Mouse (Mus musculus) MEL (cell line): ENCODE measurements at regions not wholly inside any gene's neighbourhood (a gene's known extent, or its start where the extent isn't known, plus 50 kb on each side); places are given as distances from the start of the nearest gene placed in this dataset.

Experiments used
- DNase-seq: peaks from one replicate; pipeline ENCODE4 v3.0.0; 2011; ENCODE audit warnings: low read depth, low spot score
- H3K27ac ChIP-seq: 2 replicates; pipeline ENCODE4 v1.5.1; 2012; ENCODE audit warnings: low read depth, mild to moderate bottlenecking, control low read depth, low read length, moderate library complexity; ENCODE audit not compliant: control insufficient read depth
- H3K27me3 ChIP-seq, 2 experiments: fragments of 150-350 bp in 1 of 2; sonication (generic) in 1 of 2; 2 replicates each; pipeline ENCODE4 v1.6.1; 2012; ENCODE audit warnings: low read length in 2 of 2, mild to moderate bottlenecking in 2 of 2, improper control_type of control experiment in 1 of 2, moderate library complexity in 1 of 2; ENCODE audit not compliant: insufficient read depth in 2 of 2, control insufficient read depth in 1 of 2
- H3K36me3 ChIP-seq, 2 experiments: 2 replicates each; pipeline ENCODE4 v1.6.1; 2012 to 2014; ENCODE audit warnings: low read length in 2 of 2, improper control_type of control experiment in 1 of 2, inconsistent platforms in 1 of 2, mild to moderate bottlenecking in 1 of 2; ENCODE audit not compliant: insufficient read depth in 2 of 2, control insufficient read depth in 1 of 2
- H3K4me1 ChIP-seq, 2 experiments: fragments of 150-350 bp in 1 of 2; sonication (generic) in 1 of 2; 2 replicates each; pipeline ENCODE4 v1.6.1; 2012; ENCODE audit warnings: low read length in 2 of 2, improper control_type of control experiment in 1 of 2, mild to moderate bottlenecking in 1 of 2; ENCODE audit not compliant: insufficient read depth in 2 of 2, control insufficient read depth in 1 of 2
- H3K4me3 ChIP-seq, 2 experiments: fragments of 150-350 bp in 1 of 2; sonication (generic) in 1 of 2; 2 replicates each; pipeline ENCODE4 v1.5.1; 2012; ENCODE audit warnings: low read depth in 2 of 2, low read length in 2 of 2, mild to moderate bottlenecking in 2 of 2, moderate library complexity in 2 of 2, control low read depth in 1 of 2, improper control_type of control experiment in 1 of 2; ENCODE audit not compliant: control insufficient read depth in 1 of 2, insufficient read depth in 1 of 2
- H3K79me2 ChIP-seq: 2 replicates; pipeline ENCODE4 v1.6.1; 2012; ENCODE audit warnings: mild to moderate bottlenecking, low read length, moderate library complexity; ENCODE audit not compliant: control insufficient read depth, poor library complexity, insufficient read depth
- H3K9ac ChIP-seq: 2 replicates; pipeline ENCODE4 v1.6.1; 2012; ENCODE audit warnings: low read depth, mild to moderate bottlenecking, control low read depth, low read length, moderate library complexity; ENCODE audit not compliant: control insufficient read depth, poor library complexity, severe bottlenecking
- H3K9me3 ChIP-seq: fragments of 150-350 bp; sonication (generic); replicated peaks from 2 replicates; pipeline ENCODE4 v1.6.1; 2012; ENCODE audit warnings: mild to moderate bottlenecking, low read length, improper control_type of control experiment, moderate library complexity; ENCODE audit not compliant: insufficient read depth
- BHLHE40 ChIP-seq: IDR thresholded peaks from 2 replicates; pipeline ENCODE4 v1.6.1; 2012; ENCODE audit warnings: low read depth, mild to moderate bottlenecking, inconsistent platforms, low read length, improper control_type of control experiment, borderline replicate concordance
- CHD1 ChIP-seq: IDR thresholded peaks from 2 replicates; pipeline ENCODE4 v1.6.1; 2012; ENCODE audit warnings: low read depth, mild to moderate bottlenecking, inconsistent platforms, low read length, improper control_type of control experiment
- CTCF ChIP-seq, 3 experiments: IDR thresholded peaks in 2 of 3; conservative IDR thresholded peaks in 1 of 3; 2 replicates each; pipeline ENCODE4 v1.5.1; 2011 to 2012; ENCODE audit warnings: low read length in 3 of 3, low read depth in 2 of 3, mild to moderate bottlenecking in 2 of 3, improper control_type of control experiment in 1 of 3, inconsistent platforms in 1 of 3, mixed read lengths in 1 of 3, moderate library complexity in 1 of 3; ENCODE audit not compliant: control insufficient read depth in 1 of 3, insufficient read depth in 1 of 3, poor library complexity in 1 of 3, severe bottlenecking in 1 of 3
- E2F4 ChIP-seq: IDR thresholded peaks from 2 replicates; pipeline ENCODE4 v1.6.1; 2011; ENCODE audit warnings: low read depth, low read length, improper control_type of control experiment, borderline replicate concordance
- ELF1 ChIP-seq: IDR thresholded peaks from 2 replicates; pipeline ENCODE4 v1.6.1; 2014; ENCODE audit warnings: low read depth, mild to moderate bottlenecking, inconsistent platforms, low read length, improper control_type of control experiment, moderate library complexity
- GABPA ChIP-seq: IDR thresholded peaks from 2 replicates; pipeline ENCODE4 v1.6.1; 2012; ENCODE audit warnings: low read depth, mild to moderate bottlenecking, inconsistent platforms, low read length, improper control_type of control experiment, moderate library complexity
- GATA1 ChIP-seq: IDR thresholded peaks from 2 replicates; pipeline ENCODE4 v1.6.1; 2011; ENCODE audit warnings: low read depth, low read length, improper control_type of control experiment
- JUND ChIP-seq: IDR thresholded peaks from 2 replicates; pipeline ENCODE4 v1.6.1; 2011; ENCODE audit warnings: low read depth, mild to moderate bottlenecking, improper control_type of control experiment, low read length
- MXI1 ChIP-seq: IDR thresholded peaks from 2 replicates; pipeline ENCODE4 v1.6.1; 2011; ENCODE audit warnings: mild to moderate bottlenecking, low read depth, low read length, improper control_type of control experiment
- MYB ChIP-seq: IDR thresholded peaks from 2 replicates; pipeline ENCODE4 v1.6.1; 2011; ENCODE audit warnings: mild to moderate bottlenecking, low read depth, low read length, improper control_type of control experiment
- MYC ChIP-seq: IDR thresholded peaks from 2 replicates; pipeline ENCODE4 v1.6.1; 2011; ENCODE audit warnings: low read depth, mild to moderate bottlenecking, low read length, improper control_type of control experiment, moderate library complexity
- NELFE ChIP-seq: IDR thresholded peaks from 2 replicates; pipeline ENCODE4 v1.6.1; 2011; ENCODE audit warnings: low read depth, low read length, improper control_type of control experiment
- NRF1 ChIP-seq: IDR thresholded peaks from 2 replicates; pipeline ENCODE4 v1.6.1; 2014; ENCODE audit warnings: low read depth, mild to moderate bottlenecking, inconsistent platforms, low read length, improper control_type of control experiment, moderate library complexity; ENCODE audit not compliant: poor library complexity, insufficient read depth, severe bottlenecking
- POLR2AphosphoS2 ChIP-seq: IDR thresholded peaks from 2 replicates; pipeline ENCODE4 v1.6.1; 2011; ENCODE audit warnings: low read length, improper control_type of control experiment
- POLR2AphosphoS5 ChIP-seq: IDR thresholded peaks from 2 replicates; pipeline ENCODE4 v1.6.1; 2012; ENCODE audit warnings: low read depth, borderline replicate concordance, mild to moderate bottlenecking, inconsistent platforms, low read length, moderate library complexity, mixed read lengths
- RCOR1 ChIP-seq: IDR thresholded peaks from 2 replicates; pipeline ENCODE4 v1.6.1; 2012; ENCODE audit warnings: low read depth, mild to moderate bottlenecking, inconsistent platforms, low read length, improper control_type of control experiment
- SIN3A ChIP-seq: IDR thresholded peaks from 2 replicates; pipeline ENCODE4 v1.6.1; 2012; ENCODE audit warnings: low read length, improper control_type of control experiment, inconsistent platforms
- SMC3 ChIP-seq: IDR thresholded peaks from 2 replicates; pipeline ENCODE4 v1.6.1; 2011; ENCODE audit warnings: low read depth, low read length, improper control_type of control experiment
- TAL1 ChIP-seq: IDR thresholded peaks from 2 replicates; pipeline ENCODE4 v1.6.1; 2012; ENCODE audit warnings: mild to moderate bottlenecking, inconsistent platforms, low read length, moderate library complexity, mixed read lengths
- TCF12 ChIP-seq: IDR thresholded peaks from 2 replicates; pipeline ENCODE4 v1.6.1; 2014; ENCODE audit warnings: low read depth, mild to moderate bottlenecking, inconsistent platforms, low read length, improper control_type of control experiment, moderate library complexity
- UBTF ChIP-seq: IDR thresholded peaks from 2 replicates; pipeline ENCODE4 v1.6.1; 2012; ENCODE audit warnings: low read depth, mild to moderate bottlenecking, inconsistent platforms, low read length, improper control_type of control experiment, moderate library complexity, borderline replicate concordance; ENCODE audit not compliant: insufficient read depth
- USF2 ChIP-seq, 2 experiments: IDR thresholded peaks; 2 replicates each; pipeline ENCODE4 v1.6.1; 2011 to 2012; ENCODE audit warnings: improper control_type of control experiment in 2 of 2, low read length in 2 of 2, borderline replicate concordance in 1 of 2, inconsistent platforms in 1 of 2, low read depth in 1 of 2, mild to moderate bottlenecking in 1 of 2; ENCODE audit not compliant: insufficient read depth in 1 of 2
- ZC3H11A ChIP-seq: IDR thresholded peaks from 2 replicates; pipeline ENCODE4 v1.6.1; 2012; ENCODE audit warnings: low read depth, mild to moderate bottlenecking, inconsistent platforms, low read length, improper control_type of control experiment
- ZMIZ1 ChIP-seq: IDR thresholded peaks from 2 replicates; pipeline ENCODE4 v1.6.1; 2012; ENCODE audit warnings: low read depth, mild to moderate bottlenecking, inconsistent platforms, low read length, improper control_type of control experiment, moderate library complexity
- ZNF384 ChIP-seq: IDR thresholded peaks from 2 replicates; pipeline ENCODE4 v1.6.1; 2012; ENCODE audit warnings: low read depth, mild to moderate bottlenecking, inconsistent platforms, low read length, improper control_type of control experiment

- Histone ChIP-seq H3K27ac (no peak overlapping the region), H3K4me1 (no peaks in the 10 kb centered on the region), H3K27me3 (peaks cover 6 to 11% of the 10 kb centered on the region in 2 experiments), H3K9me3 (no peaks in the 10 kb centered on the region), H3K36me3 (no peaks in the 10 kb centered on the region), H3K9ac (no peak overlapping the region), H3K79me2 (no peaks in the 10 kb centered on the region), H3K4me3 (no peak overlapping the region)
- TF ChIP-seq MYB (no peak), JUND (no peak), SIN3A (no peak), CTCF (IDR thresholded peaks at IDR 0.05 in 2 of 3, conservative IDR thresholded peaks at IDR 0.05 in 1 of 3; ENCODE audit: control insufficient read depth in 1 of 3, insufficient read depth in 1 of 3, low read depth in 2 of 3, low read length in 3 of 3, poor library complexity in 1 of 3, severe bottlenecking in 1 of 3) (no peak), UBTF (no peak), POLR2AphosphoS5 (no peak), TAL1 (no peak), GABPA (no peak), TCF12 (no peak), ZMIZ1 (no peak), ZNF384 (no peak), GATA1 (no peak), POLR2AphosphoS2 (no peak), RCOR1 (no peak), BHLHE40 (no peak), ELF1 (no peak), CHD1 (no peak), E2F4 (no peak), NRF1 (no peak), ZC3H11A (no peak)
- no peak for DNase-seq
Observed at GRCm38 (mm10) chr11:117589006-117589405, 65.1 kb upstream of the Tnrc6c start.

- Histone ChIP-seq H3K4me1 (no peaks in the 10 kb centered on the region), H3K79me2 (no peaks in the 10 kb centered on the region), H3K9ac (no peak overlapping the region), H3K27me3 (peaks cover 6 to 11% of the 10 kb centered on the region in 2 experiments), H3K27ac (no peak overlapping the region), H3K9me3 (no peaks in the 10 kb centered on the region), H3K4me3 (no peak overlapping the region), H3K36me3 (no peaks in the 10 kb centered on the region)
- no peak for DNase-seq
- TF ChIP-seq MXI1: no peak
- TF ChIP-seq CTCF (IDR thresholded peaks at IDR 0.05 in 2 of 3, conservative IDR thresholded peaks at IDR 0.05 in 1 of 3; ENCODE audit: control insufficient read depth in 1 of 3, insufficient read depth in 1 of 3, low read depth in 2 of 3, low read length in 3 of 3, poor library complexity in 1 of 3, severe bottlenecking in 1 of 3): no peak
- no peak for TF ChIP-seq POLR2AphosphoS2
- no peak for TF ChIP-seq NELFE
- no peak for TF ChIP-seq SMC3
- TF ChIP-seq MYC: no peak
- no peak for TF ChIP-seq BHLHE40
- no peak for TF ChIP-seq USF2 (IDR thresholded peaks at IDR 0.05; ENCODE audit: borderline replicate concordance in 1 of 2, insufficient read depth in 1 of 2, low read depth in 1 of 2, low read length in 2 of 2)
- TF ChIP-seq GATA1: no peak
- no peak for TF ChIP-seq POLR2AphosphoS5
Observed at GRCm38 (mm10) chr11:117589422-117589821, 64.7 kb upstream of the Tnrc6c start.
